Mouse (Mus musculus): Measurements from ENCODE around the gene Tnfrsf25.

Tnfrsf25 gene

GRCm38 (mm10) chr4:152125161-152126025 is 9.7 kb downstream of the Tnfrsf25 start:
- DNase-seq = peak in 1 of 2 experiments; percentile 43

- no peak for DNase-seq
Measured at GRCm38 (mm10) chr4:152126026-152126920, 10.5 kb downstream of the Tnfrsf25 start.

GRCm38 (mm10) chr4:152127884-152128283 is 12.2 kb downstream of the Tnfrsf25 start:
- DNase-seq = no peak

- no peak for DNase-seq
Measured at GRCm38 (mm10) chr4:152128784-152129183, 13.1 kb downstream of the Tnfrsf25 start.

GRCm38 (mm10) chr4:152129395-152129930 is 13.7 kb downstream of the Tnfrsf25 start:
- no peak for DNase-seq

GRCm38 (mm10) chr4:152130771-152131653 is 15.3 kb downstream of the Tnfrsf25 start:
- peak; percentile 62 to 72 for DNase-seq

GRCm38 (mm10) chr4:152131809-152132771 is 16.4 kb downstream of the Tnfrsf25 start:
- DNase-seq = peak in 1 of 2 experiments; percentile 61

- DNase-seq = no peak
Measured at GRCm38 (mm10) chr4:152132772-152133169, 17.0 kb downstream of the Tnfrsf25 start.

GRCm38 (mm10) chr4:152133213-152133612 is 17.5 kb downstream of the Tnfrsf25 start:
- DNase-seq = no peak

- peak; percentile 60 to 67 for DNase-seq
Measured at GRCm38 (mm10) chr4:152134507-152134906, 18.8 kb downstream of the Tnfrsf25 start.

GRCm38 (mm10) chr4:152135363-152135762 is 19.6 kb downstream of the Tnfrsf25 start:
- no peak for DNase-seq

- no peak for DNase-seq
Measured at GRCm38 (mm10) chr4:152136112-152136875, 20.6 kb downstream of the Tnfrsf25 start.

GRCm38 (mm10) chr4:152136876-152137250 is 21.1 kb downstream of the Tnfrsf25 start:
- no peak for DNase-seq

- peak; percentile 88 to 89 for DNase-seq
Measured at GRCm38 (mm10) chr4:152138497-152139260, 22.9 kb downstream of the Tnfrsf25 start.

- DNase-seq = peak; percentile 55 to 58
Measured at GRCm38 (mm10) chr4:152140441-152140840, 24.7 kb downstream of the Tnfrsf25 start.

- no peak for DNase-seq
Measured at GRCm38 (mm10) chr4:152141521-152142135, 25.9 kb downstream of the Tnfrsf25 start.

- no peak for DNase-seq
Measured at GRCm38 (mm10) chr4:152143632-152144031, 27.9 kb downstream of the Tnfrsf25 start.

GRCm38 (mm10) chr4:152145473-152145872 is 29.7 kb downstream of the Tnfrsf25 start:
- no peak for DNase-seq
